Mouse (Mus musculus): ENCODE results near the gene Gm14151. TPM values are rescaled to one million over a fixed set of nuclear protein-coding genes. Genes with fewer than 3 reads are reported as not detected.
"Not testable (repeated sequence)": the region's sequence is repeated elsewhere in the genome, so short reads cannot be mapped to it uniquely, and the experiment has no call there.

Gm14151 gene
- 0.67 to 0.75 TPM in 2 of 3 replicates, not detected in the other for total RNA-seq (2017)

DNA sequence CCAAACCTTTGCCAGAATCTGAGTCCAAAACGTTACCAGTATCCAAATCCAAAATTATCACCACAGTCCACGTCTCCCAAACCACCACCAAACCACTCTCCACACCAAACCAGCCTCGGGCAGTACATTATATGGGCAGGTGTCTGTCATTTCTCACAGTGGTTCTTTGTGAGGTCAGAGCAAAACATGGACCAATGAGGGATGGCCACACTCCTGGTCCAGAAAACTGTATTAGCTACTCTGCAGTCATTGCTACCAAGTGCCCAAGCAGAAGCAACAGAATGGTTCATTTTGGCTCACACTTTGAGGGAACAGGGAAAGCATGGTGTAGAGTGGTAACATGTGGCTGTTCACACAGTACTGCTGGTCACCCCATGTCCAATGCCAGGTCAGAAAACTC, at the start of gene Gm14151:
TSS of gene Gm14151 (minus strand) at position 101 of the 400 bp plus-strand sequence.
- ATAC-seq (replicated peaks; ENCODE audit: insufficient number of reproducible peaks, low FRiP score, low TSS enrichment, poor library complexity, severe bottlenecking): not testable (repeated sequence)

- ATAC-seq (replicated peaks; ENCODE audit: insufficient number of reproducible peaks, low FRiP score, low TSS enrichment, poor library complexity, severe bottlenecking): not testable (repeated sequence)
Observed at GRCm38 (mm10) chr2:151097945-151098344, 5.8 kb upstream of the Gm14151 start, which contains the start of gene Gm14147. Gene Gm14147, plus strand, starts transcription at chr2:151098245.

GRCm38 (mm10) chr2:151056637-151057036, 35.5 kb downstream of the Gm14151 start:
- ATAC-seq (replicated peaks; ENCODE audit: insufficient number of reproducible peaks, low FRiP score, low TSS enrichment, poor library complexity, severe bottlenecking): no peak

- ATAC-seq (replicated peaks; ENCODE audit: insufficient number of reproducible peaks, low FRiP score, low TSS enrichment, poor library complexity, severe bottlenecking): no peak
Observed at GRCm38 (mm10) chr2:151040411-151040810, 51.7 kb downstream of the Gm14151 start.

- ATAC-seq (replicated peaks; ENCODE audit: insufficient number of reproducible peaks, low FRiP score, low TSS enrichment, poor library complexity, severe bottlenecking): no peak
Observed at GRCm38 (mm10) chr2:151039726-151040125, 52.4 kb downstream of the Gm14151 start.

GRCm38 (mm10) chr2:151039232-151039695, 52.9 kb downstream of the Gm14151 start, which contains the start of the genes Ninl and Nanp:
Gene Ninl, minus strand, starts transcription at chr2:151039382.
Gene Nanp, minus strand, starts transcription at chr2:151039398.
- peak; percentile 93 for ATAC-seq (replicated peaks; ENCODE audit: insufficient number of reproducible peaks, low FRiP score, low TSS enrichment, poor library complexity, severe bottlenecking)

- ATAC-seq (replicated peaks; ENCODE audit: insufficient number of reproducible peaks, low FRiP score, low TSS enrichment, poor library complexity, severe bottlenecking): 0 out of 2 replicates have a peak, but pooled peaks have one; percentile 2
Observed at GRCm38 (mm10) chr2:151038811-151039222, 53.3 kb downstream of the Gm14151 start.

- ATAC-seq (replicated peaks; ENCODE audit: insufficient number of reproducible peaks, low FRiP score, low TSS enrichment, poor library complexity, severe bottlenecking): 0 out of 2 replicates have a peak, but pooled peaks have one; percentile 11
Observed at GRCm38 (mm10) chr2:151037876-151038552, 54.1 kb downstream of the Gm14151 start.

DNA sequence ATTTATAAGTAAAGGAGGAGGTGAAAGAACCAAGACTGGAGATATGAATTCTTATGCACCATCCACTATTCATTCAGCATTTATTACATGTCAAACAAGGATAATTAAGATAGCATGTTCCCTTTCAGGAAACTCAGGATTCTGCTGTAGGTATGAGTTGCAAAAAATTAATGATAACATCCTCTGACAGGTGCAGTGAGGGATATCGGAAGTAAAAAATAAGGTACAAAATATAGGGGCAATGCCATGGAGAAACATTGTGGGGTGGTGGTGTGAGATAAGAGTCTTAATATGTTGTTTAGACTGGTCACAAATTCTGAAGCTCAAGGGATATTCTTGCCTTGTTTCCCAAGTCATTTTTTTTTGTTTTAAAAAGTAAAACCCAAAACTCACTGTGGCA, 54.9 kb downstream of the Gm14151 start:
- no peak for ATAC-seq (replicated peaks; ENCODE audit: insufficient number of reproducible peaks, low FRiP score, low TSS enrichment, poor library complexity, severe bottlenecking)

Other genes with a start within 250 kb of the Gm14151 start
- 237 to 505 TPM (median 368 TPM) in 3 replicates for gene Abhd12, start 187.6 kb downstream of the Gm14151 start, total RNA-seq (2017)
- gene Gins1, start 186.9 kb downstream of the Gm14151 start, total RNA-seq (2017): 10.4 to 13.1 TPM (median 13.0 TPM) in 3 replicates
- gene Ninl, start 53.0 kb downstream of the Gm14151 start, total RNA-seq (2017): 0.39 TPM in 1 of 3 replicates, not detected in the others
- 8.2 to 14.5 TPM (median 12.2 TPM) in 3 replicates for gene Nanp, start 53.0 kb downstream of the Gm14151 start, total RNA-seq (2017)
- gene Gm14147, start 5.9 kb upstream of the Gm14151 start, total RNA-seq (2017): not detected in 3 replicates